Mouse (Mus musculus): ENCODE measurements around the gene Tmem110. TPM values are rescaled to one million over a fixed set of nuclear protein-coding genes. Genes with fewer than 3 reads are reported as not detected.

Tmem110 gene
- 17.8 and 21.5 TPM in 2 replicates for polyA plus RNA-seq (2015; fragmentation: Nextera tagmentation; extraction: Ambion mirVana)

GRCm38 (mm10) chr14:30825476-30826131, at the start of gene Tmem110:
Gene Tmem110, plus strand, starts transcription at chr14:30825590.

GRCm38 (mm10) chr14:30878958-30879571, 53.7 kb downstream of the Tmem110 start, which contains the start of gene Mustn1:
Gene Mustn1, plus strand, starts transcription at chr14:30879200.

GRCm38 (mm10) chr14:30886204-30886603, 60.8 kb downstream of the Tmem110 start, which contains the start of gene Itih4:
Gene Itih4, plus strand, starts transcription at chr14:30886476.

GRCm38 (mm10) chr14:30923375-30924105, 98.2 kb downstream of the Tmem110 start, which contains the start of gene Itih3:
Gene Itih3, minus strand, starts transcription at chr14:30923760.

Other genes with a start within 250 kb of the Tmem110 start
- 30.5 and 30.9 TPM in 2 replicates for gene Prkcd, start 199.4 kb upstream of the Tmem110 start, polyA plus RNA-seq (2015; fragmentation: Nextera tagmentation; extraction: Ambion mirVana)
- 8.2 TPM in 2 replicates for gene Rft1, start 171.2 kb upstream of the Tmem110 start, polyA plus RNA-seq (2015; fragmentation: Nextera tagmentation; extraction: Ambion mirVana)
- gene Sfmbt1, start 110.7 kb upstream of the Tmem110 start, polyA plus RNA-seq (2015; fragmentation: Nextera tagmentation; extraction: Ambion mirVana) = 13.5 and 14.0 TPM in 2 replicates
- gene Mustn1, start 53.6 kb downstream of the Tmem110 start, polyA plus RNA-seq (2015; fragmentation: Nextera tagmentation; extraction: Ambion mirVana) = 2.5 and 4.4 TPM in 2 replicates
- not detected in 2 replicates for gene Itih4, start 60.9 kb downstream of the Tmem110 start, polyA plus RNA-seq (2015; fragmentation: Nextera tagmentation; extraction: Ambion mirVana)
- gene Itih3, start 98.2 kb downstream of the Tmem110 start, polyA plus RNA-seq (2015; fragmentation: Nextera tagmentation; extraction: Ambion mirVana) = 10.3 and 10.8 TPM in 2 replicates
- not detected in 2 replicates for gene Itih1, start 117.7 kb downstream of the Tmem110 start, polyA plus RNA-seq (2015; fragmentation: Nextera tagmentation; extraction: Ambion mirVana)
- gene Nek4, start 125.8 kb downstream of the Tmem110 start, polyA plus RNA-seq (2015; fragmentation: Nextera tagmentation; extraction: Ambion mirVana) = 11.5 and 13.1 TPM in 2 replicates
- 46.2 and 49.6 TPM in 2 replicates for gene Glt8d1, start 175.8 kb downstream of the Tmem110 start, polyA plus RNA-seq (2015; fragmentation: Nextera tagmentation; extraction: Ambion mirVana)
- 435 and 488 TPM in 2 replicates for gene Spcs1, start 176.1 kb downstream of the Tmem110 start, polyA plus RNA-seq (2015; fragmentation: Nextera tagmentation; extraction: Ambion mirVana)
- gene Pbrm1, start 193.5 kb downstream of the Tmem110 start, polyA plus RNA-seq (2015; fragmentation: Nextera tagmentation; extraction: Ambion mirVana) = 72.5 and 77.0 TPM in 2 replicates
- gene Gnl3, start 193.6 kb downstream of the Tmem110 start, polyA plus RNA-seq (2015; fragmentation: Nextera tagmentation; extraction: Ambion mirVana) = 46.8 and 51.4 TPM in 2 replicates

Data from neural tube, postnatal 0 days (tissue).